Mouse (Mus musculus): ENCODE results near the gene Dcps.
"Not testable (repeated sequence)": the region's sequence is repeated elsewhere in the genome, so short reads cannot be mapped to it uniquely, and the experiment has no call there.

Gene Dcps

DNA sequence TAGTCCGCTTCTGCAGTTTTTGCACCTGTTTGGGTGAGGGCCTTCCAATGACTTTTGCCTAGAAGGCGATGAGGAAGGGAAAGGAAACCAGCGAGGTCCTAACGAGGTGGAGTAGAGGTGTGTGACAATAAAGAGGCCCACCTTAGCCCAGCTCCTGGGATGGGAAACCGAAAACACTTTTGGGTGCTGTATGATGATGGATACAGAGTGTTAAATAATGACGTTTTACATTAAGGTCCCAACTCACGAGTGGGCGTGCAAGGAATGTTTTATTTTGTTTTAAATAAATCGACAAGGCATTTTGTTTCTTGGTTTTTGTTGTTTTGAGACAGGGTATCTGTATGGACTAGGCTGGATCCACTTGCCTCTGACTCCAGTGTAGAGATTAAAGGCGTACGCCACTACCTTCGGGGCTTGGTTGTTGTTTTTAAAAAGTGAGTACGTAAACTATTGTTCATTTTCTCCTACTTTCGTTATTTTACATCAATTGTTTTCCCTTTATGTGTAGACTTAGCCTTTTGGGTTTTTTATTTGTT lies 331 bp upstream of the Dcps start:
- DNase-seq (ENCODE audit: low spot score in 2 of 2) = no peak

DNA sequence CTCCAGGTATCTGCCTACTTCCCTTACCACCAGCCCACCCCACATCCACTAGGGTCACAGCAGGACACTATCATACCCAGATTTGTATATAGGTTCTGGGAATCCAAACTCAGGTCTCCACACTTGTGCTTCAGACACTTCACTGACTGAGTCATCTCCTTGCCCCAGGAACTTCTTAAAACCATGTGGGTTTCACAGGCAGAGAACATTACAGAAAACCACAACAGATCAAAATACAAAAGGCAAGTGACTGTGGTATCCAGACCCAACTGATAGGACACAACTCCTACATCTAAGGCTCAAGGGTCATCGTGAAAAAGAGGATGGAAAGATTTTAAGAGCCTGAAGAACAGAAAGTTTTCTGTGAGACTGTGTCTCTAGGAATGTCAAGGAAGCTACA lies 2.5 kb downstream of the Dcps start:
- DNase-seq (ENCODE audit: low spot score in 2 of 2) = no peak

- no peak for DNase-seq (ENCODE audit: low spot score in 2 of 2)
These were observed 5.8 kb downstream of the Dcps start for GRCm38 (mm10) chr9:35170071-35170470.

- DNase-seq (ENCODE audit: low spot score in 2 of 2) = no peak
These were observed 8.8 kb downstream of the Dcps start for GRCm38 (mm10) chr9:35166798-35167635.

- no peak for DNase-seq (ENCODE audit: low spot score in 2 of 2)
These were observed 9.6 kb downstream of the Dcps start for GRCm38 (mm10) chr9:35166144-35166797.

- DNase-seq (ENCODE audit: low spot score in 2 of 2) = no peak
These were observed 11.6 kb downstream of the Dcps start for GRCm38 (mm10) chr9:35164142-35164874.

DNA sequence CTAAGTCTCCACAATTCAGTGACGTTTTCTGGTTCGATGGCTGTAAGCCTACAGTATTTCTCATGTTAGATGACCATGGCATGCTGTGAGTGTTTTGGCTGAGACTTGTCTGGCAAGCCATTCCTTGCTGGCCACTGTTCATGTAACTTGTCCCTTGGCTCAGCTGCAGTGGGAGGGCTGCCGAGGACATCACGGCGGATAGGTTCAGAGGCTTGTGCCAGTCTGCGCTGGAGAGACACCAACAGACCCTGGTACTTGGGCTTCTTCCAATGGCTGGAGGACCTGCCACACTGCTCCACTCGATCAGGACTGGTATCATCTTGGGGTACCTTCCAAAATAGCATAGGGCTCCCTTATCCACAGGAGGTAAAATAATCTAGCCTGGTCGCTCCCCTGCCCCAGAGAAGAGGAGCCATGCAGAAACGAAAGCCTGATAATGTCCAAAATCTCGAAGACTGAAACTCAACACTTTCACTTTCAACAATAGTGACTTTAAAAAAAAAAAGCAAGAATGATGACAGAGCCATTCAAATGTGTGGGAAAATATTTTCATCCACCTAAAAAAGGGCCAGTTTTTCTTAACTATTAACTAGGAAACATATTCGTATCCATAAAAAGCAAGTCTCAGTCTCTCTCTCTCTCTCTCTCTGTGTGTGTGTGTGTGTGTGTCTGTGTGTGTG lies 12.7 kb downstream of the Dcps start:
- DNase-seq (ENCODE audit: low spot score in 2 of 2) = peak in 1 of 2 experiments; percentile 65

- no peak for DNase-seq (ENCODE audit: low spot score in 2 of 2)
These were observed 14.1 kb downstream of the Dcps start for GRCm38 (mm10) chr9:35161721-35162120.

DNA sequence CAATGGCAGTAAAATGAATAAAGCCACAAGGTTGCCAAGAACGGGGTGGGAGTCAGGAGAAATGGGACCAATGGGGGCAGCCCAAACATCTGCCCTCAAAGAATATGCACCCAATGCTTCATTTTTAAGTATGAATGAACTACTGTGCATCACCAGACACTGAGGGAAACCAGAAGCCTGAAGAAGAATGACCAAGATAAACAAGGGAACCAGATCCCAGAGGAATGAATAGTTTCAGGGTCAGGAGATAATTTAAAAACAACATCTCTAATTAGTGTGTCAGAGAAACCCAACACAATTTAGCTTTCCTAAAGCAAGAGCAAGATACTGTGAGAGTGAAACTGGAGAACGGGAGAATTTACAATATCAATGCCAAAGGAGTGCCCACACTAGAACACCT lies 15.2 kb downstream of the Dcps start:
- no peak for DNase-seq (ENCODE audit: low spot score in 2 of 2)

- DNase-seq (ENCODE audit: low spot score in 2 of 2) = no peak
These were observed 17.4 kb downstream of the Dcps start for GRCm38 (mm10) chr9:35158477-35158876.

- DNase-seq (ENCODE audit: low spot score in 2 of 2) = no peak
These were observed 19.0 kb downstream of the Dcps start for GRCm38 (mm10) chr9:35156862-35157261.

DNA sequence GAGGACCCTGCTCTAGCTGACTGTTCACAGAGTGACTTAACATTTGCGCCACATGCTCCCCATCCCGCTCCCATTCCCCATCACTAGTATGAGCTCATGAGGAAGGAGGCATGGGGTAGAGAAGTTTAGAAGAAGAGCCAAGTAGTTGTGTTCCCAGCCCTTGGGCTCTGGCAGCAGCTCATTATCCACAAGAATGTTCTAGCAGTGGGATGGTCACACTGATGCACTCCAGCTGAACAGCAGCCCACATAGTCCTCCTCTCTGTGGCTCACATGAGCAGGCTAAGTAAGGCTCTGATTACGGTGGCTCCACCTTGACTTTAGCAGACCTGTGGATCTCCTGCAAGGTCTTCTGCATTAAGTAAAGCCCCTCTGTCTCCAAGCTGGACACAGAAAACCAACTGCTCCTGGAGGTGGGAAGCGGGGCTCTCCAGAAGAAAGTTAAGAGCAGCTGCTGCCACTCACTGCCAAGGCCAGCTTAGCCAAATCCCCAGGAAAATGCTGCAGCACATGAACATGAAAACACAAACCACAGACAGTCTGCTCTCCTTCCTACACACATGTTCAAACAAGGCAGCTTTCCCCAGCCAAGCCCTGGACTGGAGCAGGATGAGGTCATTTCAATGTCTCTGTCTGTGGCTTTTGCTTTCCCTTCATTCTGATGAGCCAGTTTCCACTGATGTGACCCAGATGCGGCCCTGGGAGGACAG lies 19.7 kb downstream of the Dcps start:
- DNase-seq (ENCODE audit: low spot score in 2 of 2) = peak; percentile 16 to 26

- no peak for DNase-seq (ENCODE audit: low spot score in 2 of 2)
These were observed 22.9 kb downstream of the Dcps start for GRCm38 (mm10) chr9:35152923-35153322.

DNA sequence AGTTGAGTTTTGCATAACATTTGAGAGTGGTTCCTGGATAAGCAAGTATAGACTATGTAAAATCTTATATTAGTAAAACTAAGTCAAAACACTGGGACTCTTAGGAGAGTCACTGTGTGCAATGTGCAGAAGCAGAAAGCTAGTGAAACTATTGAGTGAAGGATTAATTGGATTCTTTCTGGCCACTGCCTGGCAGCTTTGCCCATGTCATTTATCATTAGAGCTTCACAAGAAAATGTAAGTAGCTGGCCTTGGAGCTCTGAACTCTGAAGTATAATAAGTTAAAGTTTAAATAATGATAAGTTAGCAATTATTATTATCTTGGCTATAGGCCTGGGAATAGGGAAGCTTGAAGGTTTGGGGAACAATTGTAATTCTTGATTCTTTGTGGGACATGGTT lies 27.0 kb downstream of the Dcps start:
- not testable (repeated sequence) for DNase-seq (ENCODE audit: low spot score in 2 of 2)

- DNase-seq (ENCODE audit: low spot score in 2 of 2) = not testable (repeated sequence)
These were observed 28.6 kb downstream of the Dcps start for GRCm38 (mm10) chr9:35147261-35147660.

DNA sequence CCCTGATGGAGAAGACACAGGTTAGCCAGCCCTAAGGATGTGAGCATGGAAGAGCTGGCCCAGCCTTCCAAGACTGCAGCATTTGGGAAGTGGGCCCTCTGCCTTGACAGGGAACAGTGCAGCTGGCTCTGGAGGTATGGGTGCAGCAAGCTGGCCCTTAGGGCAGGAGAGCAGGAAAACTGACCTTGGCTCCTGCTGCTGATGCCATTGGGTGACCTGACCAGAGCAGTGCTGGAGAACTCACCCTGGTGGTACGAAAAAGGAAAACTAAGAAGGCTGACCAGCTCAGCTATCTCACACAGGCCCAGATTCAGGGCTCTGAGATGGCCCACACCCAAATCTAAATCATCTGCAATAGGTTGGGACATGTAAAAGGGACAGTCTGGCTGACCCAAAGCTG lies 30.0 kb downstream of the Dcps start:
- no peak for DNase-seq (ENCODE audit: low spot score in 2 of 2)

DNA sequence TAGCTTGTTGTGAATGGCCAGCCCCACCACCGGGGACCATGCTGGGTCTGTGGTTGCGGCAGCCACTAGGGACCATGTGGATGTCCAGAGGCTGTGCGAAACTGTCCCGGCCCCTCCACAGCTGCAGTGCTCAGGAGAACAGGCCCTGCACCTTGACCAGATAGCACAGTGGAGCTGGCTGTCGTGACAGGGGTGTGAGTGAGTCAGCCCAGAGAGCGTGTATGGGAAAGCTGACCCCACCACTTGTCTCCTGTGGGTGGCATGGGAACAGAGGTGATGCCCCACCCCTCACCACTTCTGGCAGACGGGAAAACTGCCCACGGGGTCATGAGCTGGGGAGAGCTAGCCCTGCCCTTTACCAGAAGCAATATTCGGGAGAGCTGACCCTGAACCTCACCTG lies 30.7 kb downstream of the Dcps start:
- no peak for DNase-seq (ENCODE audit: low spot score in 2 of 2)

DNA sequence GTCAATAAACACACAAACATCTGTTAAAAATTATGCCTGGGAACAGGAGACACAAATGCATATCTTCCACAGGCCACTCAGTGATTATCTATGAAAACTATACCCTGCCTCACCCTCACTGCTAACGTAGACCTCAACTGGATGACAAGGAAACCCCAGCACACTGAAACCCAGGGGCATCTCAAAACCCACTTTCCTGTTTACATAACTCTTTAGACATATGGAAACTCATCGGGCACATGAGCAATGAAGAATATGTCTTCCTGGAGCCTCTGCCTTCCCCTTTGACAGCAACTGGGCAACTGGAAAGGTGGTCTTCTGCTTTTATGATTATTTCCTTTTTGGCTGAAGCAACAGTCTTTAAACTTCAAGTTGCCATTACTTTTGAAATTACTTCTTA lies 33.6 kb downstream of the Dcps start:
- no peak for DNase-seq (ENCODE audit: low spot score in 2 of 2)

- no peak for DNase-seq (ENCODE audit: low spot score in 2 of 2)
These were observed 36.6 kb downstream of the Dcps start for GRCm38 (mm10) chr9:35139231-35139744.

DNA sequence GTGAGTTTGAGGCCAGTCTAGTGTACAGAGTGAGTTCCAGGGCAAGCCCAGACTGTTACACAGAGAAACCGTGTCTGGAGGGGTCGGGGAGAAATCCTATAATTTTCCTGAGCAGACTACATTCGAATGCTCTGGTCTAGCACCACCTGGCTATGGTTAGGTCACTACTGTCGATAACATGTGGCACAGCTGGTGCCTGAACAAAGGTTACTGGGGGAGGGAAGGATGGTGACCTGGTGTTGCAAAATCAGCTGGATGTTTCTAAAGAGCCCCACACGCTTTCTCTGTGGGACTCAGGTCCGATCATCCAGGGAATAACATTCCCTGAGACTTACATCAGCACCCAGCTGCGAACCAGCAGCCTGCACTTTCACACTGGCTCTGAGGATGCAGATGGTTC lies 37.8 kb downstream of the Dcps start:
- DNase-seq (ENCODE audit: low spot score in 2 of 2) = no peak

DNA sequence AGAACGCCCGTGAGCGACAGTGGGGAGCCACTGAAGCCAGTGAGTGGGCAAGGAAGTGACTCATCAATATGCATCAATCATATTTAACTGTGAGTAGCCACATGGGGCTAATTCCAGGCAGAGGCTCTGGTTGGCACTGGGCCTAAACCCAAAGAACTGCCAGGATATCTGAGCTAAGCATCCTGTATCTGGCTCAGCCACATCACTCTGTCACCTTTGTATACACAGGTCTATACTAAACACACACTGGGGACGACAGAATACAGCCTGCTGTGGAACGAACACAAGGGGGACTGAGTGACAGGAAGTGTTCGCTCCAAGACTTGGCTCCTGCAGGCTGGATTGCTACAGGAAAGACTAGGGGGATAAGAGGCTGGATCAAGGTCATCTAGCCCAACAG lies 40.3 kb downstream of the Dcps start:
- no peak for DNase-seq (ENCODE audit: low spot score in 2 of 2)
